Mouse (Mus musculus): ENCODE results near the gene Ndufs1.

DNA sequence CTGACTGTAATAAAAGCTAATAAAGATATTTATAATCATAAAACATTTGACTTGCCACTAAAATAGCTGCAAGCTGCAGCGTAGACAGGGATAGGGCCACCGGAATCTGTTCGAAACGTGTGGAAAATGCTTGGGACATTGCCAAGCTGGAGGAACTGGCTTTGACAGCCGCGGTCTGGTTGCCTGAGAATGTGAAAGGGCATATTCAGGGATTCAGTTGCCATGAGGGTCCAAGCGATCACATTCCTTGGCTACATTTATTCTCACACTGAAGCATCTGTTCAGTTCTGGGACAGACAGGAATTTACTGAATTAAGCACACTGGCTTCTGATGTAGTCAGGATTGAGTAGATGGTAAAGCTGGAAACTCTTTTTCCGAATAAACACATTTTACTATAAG lies 14.2 kb upstream of the Ndufs1 start:
- no peak for TF ChIP-seq CTCF (IDR thresholded peaks at IDR 0.05; ENCODE audit: low read depth, low read length)
- TF ChIP-seq GATA1 (IDR thresholded peaks at IDR 0.05; ENCODE audit: borderline replicate concordance, low read length) = no peak
